Comparison of ENCODE assay signal across 12 mouse cellular contexts in genomic region chr3:101667767-101668387, GRCm38 (mm10).
DNase-seq lines count a peak whose midpoint lies in the region; ATAC-seq and TF ChIP-seq lines count a peak whose summit lies in the region.
"Had no signal": no experiment of that assay in that cellular context is flagged by ENCODE, and none has a peak within 500 bp of the region (broad histone marks: within the 10 kb centered on the region; RNA-seq: fewer than 3 reads in every experiment).

No protein-coding gene starts in this region.

- no peak for ATAC-seq in kidney, embryonic 14.5 days (ENCODE audit: low FRiP score, low TSS enrichment)
- no peak for ATAC-seq in limb, embryonic 13.5 days (ENCODE audit: low FRiP score, low read depth)
- ATAC-seq in stomach, postnatal 0 days (ENCODE audit: low FRiP score, low TSS enrichment), result no peak

- no peaks in the 10 kb centered on the region for H3K4me1 ChIP-seq in kidney, embryonic 14.5 days (ENCODE audit: control insufficient read depth, insufficient read depth, low read length)
- H3K4me1 ChIP-seq in limb, embryonic 13.5 days, result peaks cover 12% of the 10 kb centered on the region
- peaks cover 6% of the 10 kb centered on the region for H3K4me1 ChIP-seq in stomach, postnatal 0 days (replicated peaks; ENCODE audit: control insufficient read depth, insufficient read depth)

- peak overlapping the region; percentile 78 for H3K27ac ChIP-seq in kidney, embryonic 14.5 days (ENCODE audit: low read depth, low read length)
- peak overlapping the region; percentile 8; the same call in 1 of the 2 replicates for H3K27ac ChIP-seq in limb, embryonic 13.5 days
- H3K27ac ChIP-seq in stomach, postnatal 0 days (replicated peaks), result peak overlapping the region; percentile 96
- H3K27ac ChIP-seq: heart, embryonic 15.5 days had no signal

- no peak overlapping the region for H3K4me3 ChIP-seq in kidney, embryonic 14.5 days (ENCODE audit: low read length)
- no peak overlapping the region for H3K4me3 ChIP-seq in limb, embryonic 13.5 days
- H3K4me3 ChIP-seq in stomach, postnatal 0 days (ENCODE audit: low read depth, low read length), result 0 out of 2 replicates have a peak overlapping the region, but pooled peaks have one; percentile 6
- H3K4me3 ChIP-seq: erythroblast, embryonic 14.5 days; heart, embryonic 15.5 days had no signal

- H3K9ac ChIP-seq in kidney, embryonic 14.5 days (ENCODE audit: low read depth, low read length), result no peak overlapping the region
- H3K9ac ChIP-seq in limb, embryonic 13.5 days, result no peak overlapping the region
- peak overlapping the region; percentile 32 for H3K9ac ChIP-seq in stomach, postnatal 0 days (ENCODE audit: low read length)
- H3K9ac ChIP-seq: heart, embryonic 15.5 days had no signal

- WGBS in kidney, embryonic 14.5 days, result 73% methylated on average over 10 of the region's 10 CpGs
- 69% methylated on average over 10 of the region's 10 CpGs for WGBS in limb, embryonic 13.5 days
- 63% methylated on average over 10 of the region's 10 CpGs for WGBS in stomach, postnatal 0 days

- no peaks in the 10 kb centered on the region for H3K36me3 ChIP-seq in kidney, embryonic 14.5 days (ENCODE audit: control insufficient read depth, insufficient read depth, low read length)
- H3K36me3 ChIP-seq in limb, embryonic 13.5 days, result no peaks in the 10 kb centered on the region
- no peaks in the 10 kb centered on the region for H3K36me3 ChIP-seq in stomach, postnatal 0 days (ENCODE audit: control insufficient read depth, insufficient read depth, low read length)
- H3K36me3 ChIP-seq: heart, embryonic 15.5 days had no signal

- TF ChIP-seq EP300 in stomach, postnatal 0 days (optimal IDR thresholded peaks at IDR 0.05), result no peak

- no peaks in the 10 kb centered on the region for H3K9me3 ChIP-seq in kidney, embryonic 14.5 days (ENCODE audit: control insufficient read depth, low read length)
- H3K9me3 ChIP-seq in limb, embryonic 13.5 days, result no peaks in the 10 kb centered on the region
- H3K9me3 ChIP-seq in stomach, postnatal 0 days (ENCODE audit: control insufficient read depth, low read length), result no peaks in the 10 kb centered on the region
- H3K9me3 ChIP-seq: heart, embryonic 15.5 days had no signal

- H3K4me2 ChIP-seq in kidney, embryonic 14.5 days (replicated peaks; ENCODE audit: low read depth, low read length), result peak overlapping the region; percentile 24; the same call in 1 of the 2 replicates
- no peak overlapping the region for H3K4me2 ChIP-seq in limb, embryonic 13.5 days (replicated peaks)
- H3K4me2 ChIP-seq in stomach, postnatal 0 days (replicated peaks; ENCODE audit: low read depth), result peak overlapping the region; percentile 38
- H3K4me2 ChIP-seq: heart, embryonic 15.5 days had no signal

- no peaks in the 10 kb centered on the region for H3K27me3 ChIP-seq in kidney, embryonic 14.5 days (ENCODE audit: control insufficient read depth, insufficient read depth, low read length)
- H3K27me3 ChIP-seq in limb, embryonic 13.5 days, result no peaks in the 10 kb centered on the region
- H3K27me3 ChIP-seq in stomach, postnatal 0 days (ENCODE audit: control insufficient read depth, insufficient read depth, low read length), result no peaks in the 10 kb centered on the region
- H3K27me3 ChIP-seq: heart, embryonic 15.5 days had no signal

- no peak for DNase-seq in kidney, adult 8-10 months
- DNase-seq in retina, postnatal 1 day, result peak; percentile 22
- no peak for DNase-seq in retina, embryonic 14.5 days (ENCODE audit: low spot score)
- DNase-seq in stomach, postnatal 0 days (ENCODE audit: low spot score), result no peak
- DNase-seq in left cerebral cortex, adult 9 months (ENCODE audit: low spot score in 2 of 2), result no peak
- no peak for DNase-seq in adrenal gland, adult 8-10 months
- DNase-seq: cerebellum, postnatal 25 days; right cerebral cortex, postnatal 25 days had no signal

- no peak for TF ChIP-seq CTCF in stomach, postnatal 0 days (IDR thresholded peaks at IDR 0.05; ENCODE audit: low read depth)

Comparison
In these comparisons a context has a peak if more than half of its experiments do, and no peak if none do; other contexts are left out.
1. H3K27ac ChIP-seq: peak in every context shown above with its lines; median percentile 96 in stomach, postnatal 0 days; 78 in kidney, embryonic 14.5 days; 8 in limb, embryonic 13.5 days.